Mouse (Mus musculus) embryonic facial prominence, embryonic 15.5 days (tissue): ENCODE data around the gene Taok3. TPM values are rescaled to one million over a fixed set of nuclear protein-coding genes. Genes with fewer than 3 reads are reported as not detected.

Source experiments
- ATAC-seq: fragments of 200-750 bp; cut with Nextera tagmentation; 2 replicates; pipeline ENCODE4 v1.8.0; 2017; ENCODE audit warnings: low read depth, moderate TSS enrichment; ENCODE audit not compliant: insufficient number of reproducible peaks, low FRiP score, low TSS enrichment
- H3K27ac ChIP-seq: fragments of 300-500 bp; sonication (generic); replicated peaks from 2 replicates; pipeline ENCODE4 v1.5.1; 2015; ENCODE audit warnings: mild to moderate bottlenecking, inconsistent platforms
- H3K27me3 ChIP-seq: fragments of 300-500 bp; sonication (generic); 2 replicates; pipeline ENCODE4 v1.6.1; 2015; ENCODE audit warnings: inconsistent platforms
- H3K36me3 ChIP-seq: fragments of 300-500 bp; sonication (generic); 2 replicates; pipeline ENCODE4 v1.6.1; 2015; ENCODE audit warnings: mild to moderate bottlenecking, inconsistent platforms
- H3K4me1 ChIP-seq: fragments of 300-500 bp; sonication (generic); 2 replicates; pipeline ENCODE4 v1.6.1; 2015; ENCODE audit warnings: inconsistent platforms
- H3K4me2 ChIP-seq: fragments of 300-500 bp; sonication (generic); replicated peaks from 2 replicates; pipeline ENCODE4 v1.6.1; 2015; ENCODE audit warnings: mild to moderate bottlenecking, inconsistent platforms
- H3K4me3 ChIP-seq: fragments of 300-500 bp; sonication (generic); replicated peaks from 2 replicates; pipeline ENCODE4 v1.5.1; 2015; ENCODE audit warnings: mild to moderate bottlenecking, inconsistent platforms
- H3K9ac ChIP-seq: fragments of 300-500 bp; sonication (generic); 2 replicates; pipeline ENCODE4 v1.6.1; 2015; ENCODE audit warnings: inconsistent platforms
- H3K9me3 ChIP-seq: fragments of 300-500 bp; sonication (generic); replicated peaks from 2 replicates; pipeline ENCODE4 v1.6.1; 2016; ENCODE audit warnings: inconsistent platforms
- WGBS: fragments of 180-500 bp; shearing (Covaris S2); methylation state at CpG from one replicate; pipeline ENCODE4 v1.1.7; 2015; 5-methylcytosine and 5-hydroxymethylcytosine counted together
- polyA plus RNA-seq: library from polyadenylated mRNA; unstranded; fragments of >200 nt; fragmentation: Nextera tagmentation; extraction: Ambion mirVana; gene quantifications from 2 replicates; pipeline ENCODE4 v1.2.1, GENCODE M21; 2015

Gene Taok3
- polyA plus RNA-seq, 1 experiment from 2014 or later = 22.3 TPM

DNA sequence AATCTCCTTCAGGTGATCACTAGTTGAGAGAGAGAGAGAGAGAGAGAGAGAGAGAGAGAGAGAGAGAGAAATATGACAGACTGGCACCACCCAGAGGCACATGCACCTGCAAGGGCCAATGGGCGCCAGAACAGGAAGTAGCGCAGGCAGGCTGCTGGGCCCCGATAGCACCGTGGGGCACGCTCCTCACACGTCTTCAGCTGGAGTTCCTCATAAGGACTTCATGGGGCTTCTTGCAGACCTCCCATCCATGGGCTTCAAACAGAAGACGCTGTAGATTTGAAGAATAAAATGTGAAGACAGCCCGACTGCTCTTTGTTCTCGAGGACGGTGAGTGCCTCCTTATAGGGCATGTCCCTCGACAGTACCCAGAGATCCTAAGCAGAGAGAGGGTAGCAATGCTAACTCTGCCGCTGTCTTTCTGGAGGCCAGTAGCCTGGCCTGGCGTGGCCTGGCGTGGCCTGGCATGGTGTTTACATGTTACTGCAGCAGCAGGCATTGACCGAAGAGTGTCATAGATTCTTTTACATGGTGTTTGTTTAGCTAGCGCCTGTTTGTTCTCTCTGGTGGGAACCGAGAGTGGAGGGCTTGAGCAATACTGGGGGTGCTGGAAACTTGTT lies 13.6 kb downstream of the Taok3 start:
- ATAC-seq = no peak
- no peak overlapping the region for H3K27ac ChIP-seq
- 79% methylated on average over 17 of the region's 17 CpGs for WGBS

DNA sequence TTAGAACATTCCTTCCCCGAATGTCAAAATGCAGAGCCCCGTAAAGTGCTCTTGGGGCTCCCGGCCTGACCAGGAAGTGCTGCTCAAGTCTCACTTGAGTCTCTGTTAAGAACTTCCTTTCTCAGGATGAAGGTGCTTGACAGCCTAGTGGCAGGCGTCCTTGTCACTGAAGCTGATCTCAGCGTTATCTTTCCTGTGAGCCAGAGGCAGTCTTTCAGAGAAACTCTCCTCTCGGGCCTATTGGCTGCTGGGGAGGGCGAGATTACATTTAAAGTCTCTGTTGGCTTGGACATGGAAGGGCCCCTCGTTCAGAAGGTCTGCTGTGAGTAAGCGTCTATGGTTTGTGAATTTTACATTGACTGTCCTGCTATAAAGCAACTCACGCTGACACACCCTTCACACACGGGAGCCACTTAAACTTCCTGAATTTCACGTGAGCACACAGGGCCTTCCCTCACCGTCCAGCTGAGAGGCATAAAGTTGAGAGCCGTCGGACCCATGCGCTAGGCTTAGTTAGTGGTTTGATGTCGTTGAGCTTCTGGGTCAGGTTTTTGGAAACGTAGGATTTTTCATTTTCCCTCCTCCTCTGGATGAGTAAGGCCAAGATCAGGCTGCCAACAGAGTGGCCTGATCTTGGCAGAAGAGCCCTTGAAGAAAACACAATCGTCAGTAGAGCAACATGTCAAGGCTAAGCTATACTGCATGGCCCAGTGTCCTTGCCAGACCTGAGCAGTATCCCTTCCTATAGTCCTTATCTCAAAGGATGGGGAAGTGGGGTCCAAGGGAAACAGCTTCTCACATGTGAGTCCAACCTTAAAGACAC lies 14.3 kb downstream of the Taok3 start:
- H3K4me2 ChIP-seq = no peak overlapping the region
- H3K36me3 ChIP-seq = no peaks in the 10 kb centered on the region
- no peaks in the 10 kb centered on the region for H3K27me3 ChIP-seq
- H3K4me1 ChIP-seq = peaks cover 21% of the 10 kb centered on the region
- no peak for ATAC-seq
- H3K27ac ChIP-seq = no peak overlapping the region
- H3K4me3 ChIP-seq = no peak overlapping the region
- no peaks in the 10 kb centered on the region for H3K9me3 ChIP-seq
- WGBS = 71% methylated on average over 19 of the region's 19 CpGs
- no peak overlapping the region for H3K9ac ChIP-seq

More for the DNA sequence above, 13.6 kb downstream of the Taok3 start:
- no peak overlapping the region for H3K4me3 ChIP-seq
- peaks cover 16% of the 10 kb centered on the region for H3K4me1 ChIP-seq
- no peaks in the 10 kb centered on the region for H3K36me3 ChIP-seq
- H3K27me3 ChIP-seq = no peaks in the 10 kb centered on the region
- no peaks in the 10 kb centered on the region for H3K9me3 ChIP-seq
- H3K4me2 ChIP-seq = no peak overlapping the region
- no peak overlapping the region for H3K9ac ChIP-seq

DNA sequence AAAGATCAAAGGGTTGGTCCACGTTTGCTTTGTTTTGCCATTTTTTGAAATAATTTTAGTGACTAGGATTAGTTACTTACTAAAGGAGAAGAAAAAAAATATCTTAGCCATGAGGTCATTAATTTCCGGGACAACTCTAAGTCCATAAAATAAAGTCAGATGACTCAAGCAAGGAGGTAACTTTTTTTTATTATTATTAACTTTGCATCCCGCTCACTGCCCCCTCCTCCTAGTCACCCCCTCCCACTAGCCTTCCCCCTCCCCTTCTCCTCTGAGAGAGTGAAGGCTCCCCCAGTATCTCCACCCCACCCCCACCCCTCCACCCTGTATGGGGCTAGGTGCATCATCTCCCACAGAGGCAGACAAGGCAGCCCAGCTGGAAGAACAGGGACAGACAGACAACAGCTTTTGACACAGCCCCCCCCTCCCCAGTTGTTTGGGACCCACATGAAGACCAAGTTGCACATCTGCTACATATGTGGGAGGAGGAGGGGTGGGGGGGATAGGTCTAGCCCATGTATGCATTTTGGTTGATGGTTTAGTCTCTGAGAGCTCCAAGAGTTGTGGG lies 15.0 kb downstream of the Taok3 start:
- ATAC-seq = no peak
- Histone ChIP-seq H3K4me1 (peaks cover 23% of the 10 kb centered on the region), H3K4me2 (no peak overlapping the region), H3K27me3 (no peaks in the 10 kb centered on the region), H3K27ac (0 out of 2 replicates have a peak overlapping the region, but pooled peaks have one; percentile 7), H3K9me3 (no peaks in the 10 kb centered on the region), H3K36me3 (no peaks in the 10 kb centered on the region), H3K4me3 (no peak overlapping the region), H3K9ac (no peak overlapping the region)
- 40% methylated on average over 3 of the region's 3 CpGs for WGBS

DNA sequence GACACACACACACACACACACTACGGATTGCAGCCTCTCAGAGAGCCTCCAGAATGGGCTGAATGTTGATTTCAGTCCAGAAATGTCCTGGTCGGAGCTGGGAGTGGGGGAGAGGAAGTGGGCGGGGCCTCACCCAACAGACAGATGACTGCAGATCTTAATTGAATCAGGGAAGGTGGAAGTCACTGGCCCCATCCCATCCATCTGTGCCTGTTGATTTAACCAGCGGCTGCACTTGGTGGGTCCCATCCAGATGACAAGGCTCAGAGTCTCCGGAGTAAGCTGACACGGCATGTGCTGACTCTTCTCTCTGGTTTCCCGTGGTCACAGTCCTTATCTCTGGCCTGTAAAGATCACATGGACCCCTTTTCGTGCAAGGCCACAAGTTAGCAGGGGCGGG lies 15.9 kb downstream of the Taok3 start:
- Histone ChIP-seq H3K27ac (no peak overlapping the region), H3K27me3 (no peaks in the 10 kb centered on the region), H3K4me3 (no peak overlapping the region), H3K4me2 (no peak overlapping the region), H3K9me3 (no peaks in the 10 kb centered on the region), H3K4me1 (peaks cover 23% of the 10 kb centered on the region), H3K36me3 (no peaks in the 10 kb centered on the region), H3K9ac (no peak overlapping the region)
- WGBS = 25% methylated on average over 9 of the region's 9 CpGs
- ATAC-seq = peak; percentile 31; the same call in 1 of the 2 replicates

DNA sequence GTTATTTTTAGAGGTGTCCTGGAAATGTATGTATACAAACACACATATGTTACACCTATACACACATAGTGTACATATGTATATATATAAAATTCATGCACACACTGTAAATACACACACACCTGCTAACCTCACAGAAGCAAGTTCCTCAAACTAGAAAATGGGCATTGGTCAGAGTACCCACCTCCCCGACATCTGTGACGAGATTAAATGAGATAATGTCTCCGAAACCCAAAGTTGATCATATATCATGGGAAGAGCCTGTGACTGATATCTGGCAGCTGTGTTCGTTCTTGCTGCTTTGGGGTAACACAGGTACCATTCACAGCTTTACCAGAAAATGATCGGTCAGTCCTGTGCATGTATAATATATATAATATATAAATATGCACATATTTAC lies 16.6 kb downstream of the Taok3 start:
- Histone ChIP-seq H3K27me3 (no peaks in the 10 kb centered on the region), H3K9me3 (no peaks in the 10 kb centered on the region), H3K9ac (no peak overlapping the region), H3K27ac (no peak overlapping the region), H3K4me1 (peaks cover 23% of the 10 kb centered on the region), H3K36me3 (no peaks in the 10 kb centered on the region), H3K4me2 (no peak overlapping the region), H3K4me3 (no peak overlapping the region)
- WGBS = 74% methylated on average over 5 of the region's 5 CpGs
- ATAC-seq = no peak

DNA sequence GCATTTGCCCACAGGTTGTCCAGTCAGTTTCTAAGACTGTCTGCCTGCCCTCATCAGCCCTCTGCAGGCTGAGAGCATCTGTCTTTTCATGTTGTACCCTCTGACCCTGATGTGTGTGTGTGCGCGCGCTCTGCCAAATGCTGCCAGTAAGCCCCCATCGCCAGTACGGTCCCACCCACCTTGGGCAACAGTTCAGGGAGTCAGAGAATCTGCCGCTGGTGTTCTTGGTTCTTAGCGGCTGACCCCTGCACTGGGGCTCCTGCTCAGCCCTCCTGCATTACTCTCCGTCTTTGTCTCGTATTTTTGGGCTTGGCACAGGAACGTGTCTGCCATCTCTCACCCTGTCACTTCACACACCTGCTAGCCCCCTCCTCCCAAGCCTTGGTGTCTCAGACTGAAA lies 17.1 kb downstream of the Taok3 start:
- no peak overlapping the region for H3K27ac ChIP-seq
- no peaks in the 10 kb centered on the region for H3K27me3 ChIP-seq
- no peak overlapping the region for H3K4me3 ChIP-seq
- WGBS = 64% methylated on average over 10 of the region's 10 CpGs
- H3K36me3 ChIP-seq = no peaks in the 10 kb centered on the region
- H3K9ac ChIP-seq = no peak overlapping the region
- ATAC-seq = no peak
- no peaks in the 10 kb centered on the region for H3K9me3 ChIP-seq
- no peak overlapping the region for H3K4me2 ChIP-seq
- peaks cover 23% of the 10 kb centered on the region for H3K4me1 ChIP-seq

DNA sequence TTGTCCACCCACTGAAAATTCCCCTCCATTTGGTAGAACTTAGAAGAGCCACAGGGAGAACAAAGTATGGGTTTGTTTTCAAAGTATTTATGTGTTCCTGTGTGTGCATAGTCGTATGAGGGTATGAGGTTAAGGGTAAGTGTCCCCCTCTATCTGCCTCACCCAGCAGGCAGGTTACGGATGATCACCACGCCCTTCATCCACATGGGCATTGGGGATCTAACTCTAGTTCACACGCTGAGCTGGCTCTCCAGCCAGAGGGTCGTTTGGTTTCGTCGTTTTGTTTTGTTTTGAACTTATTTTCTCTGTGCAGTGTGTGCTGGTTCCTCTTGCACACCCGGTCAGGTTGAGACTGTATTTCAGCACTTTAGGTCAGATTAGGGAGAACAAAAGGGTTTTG lies 17.7 kb downstream of the Taok3 start:
- no peaks in the 10 kb centered on the region for H3K36me3 ChIP-seq
- no peak overlapping the region for H3K9ac ChIP-seq
- H3K27ac ChIP-seq = no peak overlapping the region
- H3K27me3 ChIP-seq = no peaks in the 10 kb centered on the region
- no peak for ATAC-seq
- no peaks in the 10 kb centered on the region for H3K9me3 ChIP-seq
- H3K4me3 ChIP-seq = no peak overlapping the region
- peaks cover 23% of the 10 kb centered on the region for H3K4me1 ChIP-seq
- no peak overlapping the region for H3K4me2 ChIP-seq
- WGBS = 72% methylated on average over 8 of the region's 8 CpGs

DNA sequence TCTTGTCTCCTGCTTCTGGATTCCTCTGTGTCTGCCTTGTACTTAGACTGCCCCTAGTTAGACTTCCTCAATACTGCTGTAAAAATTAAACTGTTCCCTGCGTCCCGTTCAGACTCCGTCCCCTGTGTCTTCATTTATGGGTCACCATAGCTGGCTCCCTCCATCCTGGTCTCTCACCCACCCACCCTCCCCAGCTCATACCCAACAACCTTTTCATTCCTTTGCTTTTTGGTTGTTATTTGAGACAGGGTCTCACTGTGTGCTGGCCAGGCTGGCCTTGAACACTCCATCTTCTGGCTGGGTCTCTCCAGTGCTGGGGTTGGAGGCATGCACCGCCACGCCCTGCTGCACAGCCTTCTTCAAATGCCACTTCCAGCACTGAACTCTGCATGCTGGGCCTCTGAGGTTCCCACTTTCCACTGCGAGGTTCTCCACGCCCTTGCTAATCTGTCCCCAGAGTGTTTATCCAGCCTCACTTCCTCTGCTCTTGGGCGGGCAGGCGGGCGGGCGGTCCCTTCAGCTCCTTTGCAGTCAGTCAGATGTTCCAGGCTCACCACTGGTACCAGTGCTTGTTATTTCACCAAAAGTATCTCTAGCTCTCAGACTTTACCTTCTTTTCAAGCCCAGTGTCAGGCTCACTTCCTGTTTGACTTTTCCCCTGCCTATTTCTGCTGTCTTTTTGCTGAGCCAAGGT lies 18.5 kb downstream of the Taok3 start:
- Histone ChIP-seq H3K27me3 (no peaks in the 10 kb centered on the region), H3K4me2 (no peak overlapping the region), H3K27ac (no peak overlapping the region), H3K9me3 (no peaks in the 10 kb centered on the region), H3K9ac (no peak overlapping the region), H3K4me1 (peaks cover 23% of the 10 kb centered on the region), H3K4me3 (no peak overlapping the region), H3K36me3 (no peaks in the 10 kb centered on the region)
- no peak for ATAC-seq
- WGBS = 66% methylated on average over 11 of the region's 11 CpGs

DNA sequence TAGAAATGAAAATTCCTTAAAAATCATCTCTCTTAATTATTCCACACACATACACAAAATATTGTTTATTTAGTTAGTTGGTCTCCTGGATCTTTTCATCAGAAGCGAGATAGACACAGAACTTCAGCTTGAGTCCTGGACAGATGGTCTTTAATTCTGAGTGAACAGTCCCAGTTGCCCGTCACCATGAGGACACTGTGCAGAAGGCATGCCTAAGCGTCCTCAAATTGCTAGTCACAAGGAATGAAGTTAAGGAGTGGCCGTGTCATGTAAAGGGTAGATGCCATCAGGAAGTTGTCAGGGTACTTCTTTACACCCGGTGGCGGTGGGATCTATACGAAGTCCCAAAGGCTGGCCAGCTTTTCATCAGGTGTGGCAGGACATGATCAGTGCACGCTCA lies 19.9 kb downstream of the Taok3 start:
- Histone ChIP-seq H3K4me3 (no peak overlapping the region), H3K4me1 (peaks cover 23% of the 10 kb centered on the region), H3K9me3 (no peaks in the 10 kb centered on the region), H3K36me3 (no peaks in the 10 kb centered on the region), H3K9ac (no peak overlapping the region), H3K27me3 (no peaks in the 10 kb centered on the region), H3K4me2 (no peak overlapping the region), H3K27ac (no peak overlapping the region)
- WGBS = 58% methylated on average over 8 of the region's 8 CpGs
- no peak for ATAC-seq

DNA sequence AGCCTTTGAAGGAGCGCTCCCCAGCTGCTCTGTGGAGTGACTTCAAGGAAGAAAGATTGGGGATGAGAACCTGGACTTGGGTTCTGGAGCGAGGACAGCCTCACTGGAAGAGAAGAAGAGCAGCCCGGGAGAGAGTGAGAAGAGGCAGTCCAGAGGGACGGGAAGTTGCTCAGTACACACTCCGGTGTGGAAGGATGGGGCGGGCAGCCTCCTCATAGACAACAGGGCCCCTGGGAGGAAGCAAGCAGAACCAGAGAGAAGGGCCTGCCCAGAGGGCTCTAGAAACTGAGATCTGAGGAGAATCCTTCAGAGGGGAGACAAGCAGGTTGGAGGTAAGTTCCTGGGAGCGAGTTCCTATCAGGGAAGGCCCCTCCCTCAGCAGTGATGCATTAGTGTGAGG lies 20.4 kb downstream of the Taok3 start:
- peaks cover 18% of the 10 kb centered on the region for H3K4me1 ChIP-seq
- H3K9ac ChIP-seq = no peak overlapping the region
- H3K27me3 ChIP-seq = no peaks in the 10 kb centered on the region
- no peak overlapping the region for H3K4me2 ChIP-seq
- H3K27ac ChIP-seq = no peak overlapping the region
- no peak for ATAC-seq
- no peaks in the 10 kb centered on the region for H3K9me3 ChIP-seq
- 67% methylated on average over 7 of the region's 7 CpGs for WGBS
- no peaks in the 10 kb centered on the region for H3K36me3 ChIP-seq
- H3K4me3 ChIP-seq = no peak overlapping the region

DNA sequence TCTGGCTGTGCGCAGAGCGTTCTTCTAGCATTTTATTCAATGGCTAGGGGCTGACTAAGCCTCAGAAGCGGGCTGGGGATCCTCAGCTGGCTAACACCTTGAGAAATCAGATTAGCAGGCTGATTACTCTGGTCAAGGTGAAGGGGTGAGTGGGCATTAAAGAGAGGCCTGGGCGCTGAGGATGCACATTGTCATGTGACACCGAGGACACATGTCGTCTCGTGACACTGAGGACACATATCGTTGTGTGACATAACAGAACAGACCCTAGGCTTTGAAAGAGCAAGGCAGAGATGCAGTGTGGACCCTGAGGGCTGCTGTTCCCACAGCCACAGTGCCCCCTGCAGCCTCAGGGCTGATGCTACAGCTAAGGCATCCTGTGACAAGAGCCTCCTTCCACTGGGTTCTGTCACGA lies 23.8 kb downstream of the Taok3 start:
- H3K4me3 ChIP-seq = no peak overlapping the region
- H3K36me3 ChIP-seq = no peaks in the 10 kb centered on the region
- H3K27me3 ChIP-seq = no peaks in the 10 kb centered on the region
- H3K4me1 ChIP-seq = peaks cover 7% of the 10 kb centered on the region; the same call in 1 of the 2 replicates
- no peak overlapping the region for H3K4me2 ChIP-seq
- ATAC-seq = no peak
- H3K9ac ChIP-seq = no peak overlapping the region
- 56% methylated on average over 9 of the region's 9 CpGs for WGBS
- H3K27ac ChIP-seq = no peak overlapping the region
- no peaks in the 10 kb centered on the region for H3K9me3 ChIP-seq
